In genomic region chr12:85687217-85687533, GRCm38 (mm10) we compare ENCODE assay signal across 10 mouse cellular contexts. TPM values are rescaled to one million over a fixed set of nuclear protein-coding genes. Genes with fewer than 3 reads are reported as not detected.
DNase-seq lines count a peak whose midpoint lies in the region; ATAC-seq lines count a peak whose summit lies in the region.
"Had no signal": no experiment of that assay in that cellular context is flagged by ENCODE, and none has a peak within 500 bp of the region (broad histone marks: within the 10 kb centered on the region; RNA-seq: fewer than 3 reads in every experiment).

No protein-coding gene starts in this region.

- H3K27ac ChIP-seq in heart, embryonic 14.5 days (replicated peaks in 1 of 2; ENCODE audit: control insufficient read depth in 1 of 2, insufficient read depth in 1 of 2, low read depth in 2 of 2, low read length in 2 of 2) = no peak overlapping the region
- no peak overlapping the region for H3K27ac ChIP-seq in neural tube, embryonic 15.5 days (replicated peaks)
- H3K27ac ChIP-seq in limb, embryonic 13.5 days = no peak overlapping the region

- DNase-seq in heart, adult 11 months = no peak
- no peak for DNase-seq in neural tube, embryonic 10.5 days (ENCODE audit: extremely low spot score, low spot score)
- DNase-seq in urinary bladder, adult 18-20 months (ENCODE audit: low spot score in 2 of 2) = no peak
- no peak for DNase-seq in testis, postnatal 10 days (ENCODE audit: low spot score)
- no peak for DNase-seq in embryo, embryonic 10 days (ENCODE audit: low spot score)
- DNase-seq: cerebellum, adult 2 months; kidney, adult 11 months had no signal

- peak overlapping the region; percentile 62 for H3K4me2 ChIP-seq in heart, embryonic 14.5 days (ENCODE audit: low read length)
- 0 out of 2 replicates have a peak overlapping the region, but pooled peaks have one; percentile 13 for H3K4me2 ChIP-seq in neural tube, embryonic 15.5 days
- peak overlapping the region; percentile 50 for H3K4me2 ChIP-seq in limb, embryonic 13.5 days (replicated peaks)

- no peak for ATAC-seq in heart, embryonic 14.5 days (ENCODE audit: insufficient number of reproducible peaks, insufficient read depth, low FRiP score, low read depth)
- ATAC-seq in neural tube, embryonic 15.5 days (ENCODE audit: low FRiP score) = no peak
- ATAC-seq in limb, embryonic 13.5 days (ENCODE audit: low FRiP score, low read depth) = no peak

- no peaks in the 10 kb centered on the region for H3K27me3 ChIP-seq in heart, embryonic 14.5 days (ENCODE audit: control insufficient read depth, insufficient read depth, low read length)
- no peaks in the 10 kb centered on the region for H3K27me3 ChIP-seq in neural tube, embryonic 15.5 days (replicated peaks)
- peaks cover 15% of the 10 kb centered on the region; the same call in 1 of the 2 replicates for H3K27me3 ChIP-seq in limb, embryonic 13.5 days

- 57% methylated on average over 7 of the region's 7 CpGs for WGBS in heart, embryonic 14.5 days
- WGBS in neural tube, embryonic 15.5 days = 89% methylated on average over 7 of the region's 7 CpGs
- WGBS in limb, embryonic 13.5 days = 73% methylated on average over 7 of the region's 7 CpGs

- H3K9ac ChIP-seq in heart, embryonic 14.5 days (ENCODE audit: low read length) = peak overlapping the region; percentile 63; the same call in 1 of the 2 replicates
- H3K9ac ChIP-seq in neural tube, embryonic 15.5 days (replicated peaks) = no peak overlapping the region
- H3K9ac ChIP-seq in limb, embryonic 13.5 days = 0 out of 2 replicates have a peak overlapping the region, but pooled peaks have one; percentile 32

- H3K4me1 ChIP-seq in heart, embryonic 14.5 days (ENCODE audit: control insufficient read depth in 2 of 2, insufficient read depth in 2 of 2, low read length in 2 of 2) = peaks cover 15 to 25% of the 10 kb centered on the region in 2 experiments
- no peaks in the 10 kb centered on the region for H3K4me1 ChIP-seq in neural tube, embryonic 15.5 days
- H3K4me1 ChIP-seq in limb, embryonic 13.5 days = peaks cover 7% of the 10 kb centered on the region

- H3K4me3 ChIP-seq in heart, embryonic 14.5 days (ENCODE audit: control insufficient read depth in 1 of 2, insufficient read depth in 1 of 2, low read depth in 1 of 2, low read length in 2 of 2) = peak overlapping the region; percentile 4 to 36; a peak in 1 of 4 replicates
- no peak overlapping the region for H3K4me3 ChIP-seq in neural tube, embryonic 15.5 days (replicated peaks)
- H3K4me3 ChIP-seq in limb, embryonic 13.5 days = peak overlapping the region; percentile 7; the same call in 1 of the 2 replicates

- 0 out of 2 replicates have a peak, but pooled peaks cover 2% of the 10 kb centered on the region for H3K9me3 ChIP-seq in heart, embryonic 14.5 days (ENCODE audit: control insufficient read depth, low read length)
- H3K9me3 ChIP-seq in neural tube, embryonic 15.5 days (replicated peaks) = no peaks in the 10 kb centered on the region
- H3K9me3 ChIP-seq in limb, embryonic 13.5 days = no peaks in the 10 kb centered on the region

- no peaks in the 10 kb centered on the region for H3K36me3 ChIP-seq in heart, embryonic 14.5 days (ENCODE audit: control insufficient read depth, insufficient read depth, low read length)
- H3K36me3 ChIP-seq in neural tube, embryonic 15.5 days = no peaks in the 10 kb centered on the region
- no peaks in the 10 kb centered on the region for H3K36me3 ChIP-seq in limb, embryonic 13.5 days

RNA-seq across cellular contexts. Expression of gene Batf, which starts 0.7 kb away (rescaled TPM):
- 4.5 and 5.0 TPM in 2 replicates for polyA plus RNA-seq in heart, embryonic 14.5 days (2014; fragmentation: Nextera tagmentation; extraction: Ambion mirVana)
- 0.44 and 2.9 TPM in 2 replicates for polyA plus RNA-seq in neural tube, embryonic 15.5 days (2015; fragmentation: Nextera tagmentation; extraction: Ambion mirVana)
- polyA plus RNA-seq in limb, embryonic 13.5 days (2015; fragmentation: Nextera tagmentation; extraction: Ambion mirVana) = 3.3 and 3.5 TPM in 2 replicates

RNA-seq across cellular contexts. Expression of gene Flvcr2, which starts 59.2 kb away (rescaled TPM):
- polyA plus RNA-seq in heart, embryonic 14.5 days (2014; fragmentation: Nextera tagmentation; extraction: Ambion mirVana) = 7.8 TPM in 2 replicates
- 5.4 and 5.6 TPM in 2 replicates for polyA plus RNA-seq in neural tube, embryonic 15.5 days (2015; fragmentation: Nextera tagmentation; extraction: Ambion mirVana)
- polyA plus RNA-seq in limb, embryonic 13.5 days (2015; fragmentation: Nextera tagmentation; extraction: Ambion mirVana) = 2.2 and 3.2 TPM in 2 replicates
